Mouse (Mus musculus) cerebellum, adult 2 months (tissue): ENCODE results near the gene Creb3. TPM values are rescaled to one million over a fixed set of nuclear protein-coding genes. Genes with fewer than 3 reads are reported as not detected.

Experiments used
- DNase-seq, 2 experiments: peaks; one replicate each; pipeline ENCODE4 v3.0.0; 2021
- H3K27ac ChIP-seq: fragments of 200-500 bp; 2 replicates; pipeline ENCODE4 v1.5.1; 2012; ENCODE audit warnings: low read length, control low read depth, inconsistent platforms; ENCODE audit not compliant: insufficient read depth
- H3K27me3 ChIP-seq: fragments of 200-500 bp; 2 replicates; pipeline ENCODE4 v1.6.1; 2012; ENCODE audit warnings: inconsistent platforms, mild to moderate bottlenecking, low read length, moderate library complexity; ENCODE audit not compliant: control insufficient read depth, insufficient read depth
- H3K4me1 ChIP-seq: fragments of 200-500 bp; 2 replicates; pipeline ENCODE4 v1.6.1; 2011; ENCODE audit warnings: low read length; ENCODE audit not compliant: control insufficient read depth, insufficient read depth
- H3K4me3 ChIP-seq: fragments of 200-500 bp; replicated peaks from 2 replicates; pipeline ENCODE3; 2011; ENCODE audit warnings: mild to moderate bottlenecking, low read depth, low read length, control low read depth; ENCODE audit not compliant: insufficient read depth
- CTCF ChIP-seq: fragments of 200-500 bp; IDR thresholded peaks from 2 replicates; pipeline ENCODE4 v1.5.1; 2011; ENCODE audit warnings: low read depth, mild to moderate bottlenecking, control low read depth, low read length, moderate library complexity, borderline replicate concordance; ENCODE audit not compliant: insufficient read depth
- POLR2A ChIP-seq: fragments of 200-500 bp; IDR thresholded peaks from 2 replicates; pipeline ENCODE4 v1.6.1; 2011; ENCODE audit warnings: low read length, control low read depth, borderline replicate concordance; ENCODE audit not compliant: insufficient read depth
- WGBS: fragments of 180-500 bp; shearing (Covaris S2); methylation state at CpG from one replicate; pipeline ENCODE4 v1.1.7; 2018; 5-methylcytosine and 5-hydroxymethylcytosine counted together
- polyA plus RNA-seq: library from polyadenylated mRNA; depleted of rRNA; stranded (reverse); fragments of >200 nt; gene quantifications from 2 replicates; pipeline ENCODE4 v1.2.3, GENCODE M21; 2012

The Creb3 gene
- polyA plus RNA-seq, 1 experiment, result 71.2 TPM

DNA sequence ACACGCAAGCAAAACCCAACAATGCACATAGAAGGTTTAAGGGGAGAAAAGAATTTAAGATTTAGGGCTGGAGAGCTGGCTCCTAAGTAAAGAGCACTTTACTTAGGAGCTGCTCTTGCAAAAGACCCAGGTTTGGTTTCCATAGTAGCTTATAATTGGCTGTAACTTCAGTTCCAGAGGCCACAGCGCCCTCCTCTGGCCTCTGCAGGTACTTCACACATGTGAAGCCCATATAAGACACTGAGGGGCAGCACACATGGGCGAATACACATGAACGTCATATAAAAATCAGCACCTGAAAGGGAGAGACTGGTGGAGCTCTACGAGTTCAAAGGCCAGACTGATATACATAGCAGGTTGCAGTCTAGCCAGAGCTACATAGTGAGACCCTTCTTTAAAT, 34.3 kb upstream of the Creb3 start:
- TF ChIP-seq CTCF, result 0 out of 2 replicates have a peak, but pooled peaks have one; percentile 10
- no peak for TF ChIP-seq POLR2A
- Histone ChIP-seq H3K4me3 (no peak overlapping the region), H3K4me1 (no peaks in the 10 kb centered on the region), H3K27ac (no peak overlapping the region), H3K27me3 (peaks cover 3% of the 10 kb centered on the region; the same call in 1 of the 2 replicates)
- 73% methylated on average over 5 of the region's 5 CpGs for WGBS
- no peak for DNase-seq

- Histone ChIP-seq H3K4me1 (no peaks in the 10 kb centered on the region), H3K27ac (no peak overlapping the region), H3K4me3 (no peak overlapping the region), H3K27me3 (peaks cover 3% of the 10 kb centered on the region; the same call in 1 of the 2 replicates)
- TF ChIP-seq CTCF (no peak), POLR2A (no peak)
- no peak for DNase-seq
- WGBS, result 78% methylated on average over 9 of the region's 9 CpGs
Observed at GRCm38 (mm10) chr4:43528487-43528886, 33.6 kb upstream of the Creb3 start.

GRCm38 (mm10) chr4:43530081-43530501, 32.0 kb upstream of the Creb3 start:
- Histone ChIP-seq H3K4me3 (no peak overlapping the region), H3K27me3 (no peaks in the 10 kb centered on the region), H3K4me1 (no peaks in the 10 kb centered on the region), H3K27ac (no peak overlapping the region)
- TF ChIP-seq POLR2A (no peak), CTCF (no peak)
- 68% methylated on average over 8 of the region's 8 CpGs for WGBS
- DNase-seq, result no peak

DNA sequence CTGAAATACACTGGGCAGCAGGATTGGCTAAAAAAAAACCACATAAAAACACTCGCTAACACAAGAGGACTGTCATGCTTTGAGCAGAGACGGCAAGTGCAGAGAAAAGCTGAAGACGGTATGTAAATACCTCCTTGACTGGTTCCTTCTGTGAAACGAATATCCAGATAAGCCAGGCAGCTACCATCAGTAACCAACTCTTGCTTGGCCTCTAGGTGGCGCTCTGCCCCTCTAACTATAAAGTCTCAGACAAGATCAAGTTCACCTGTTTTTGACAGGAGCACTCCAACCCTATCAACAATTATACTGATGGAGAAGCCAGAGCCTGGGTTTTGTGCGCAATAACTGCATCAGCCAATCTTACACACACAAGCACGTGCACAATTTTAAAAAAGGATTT, 31.6 kb upstream of the Creb3 start:
- H3K27me3 ChIP-seq, result no peaks in the 10 kb centered on the region
- H3K4me1 ChIP-seq, result no peaks in the 10 kb centered on the region
- peak; percentile 68 to 76 for DNase-seq
- peak; percentile 75 for TF ChIP-seq CTCF
- no peak for TF ChIP-seq POLR2A
- no peak overlapping the region for H3K27ac ChIP-seq
- no peak overlapping the region for H3K4me3 ChIP-seq
- WGBS, result 28% methylated on average over 7 of the region's 7 CpGs

DNA sequence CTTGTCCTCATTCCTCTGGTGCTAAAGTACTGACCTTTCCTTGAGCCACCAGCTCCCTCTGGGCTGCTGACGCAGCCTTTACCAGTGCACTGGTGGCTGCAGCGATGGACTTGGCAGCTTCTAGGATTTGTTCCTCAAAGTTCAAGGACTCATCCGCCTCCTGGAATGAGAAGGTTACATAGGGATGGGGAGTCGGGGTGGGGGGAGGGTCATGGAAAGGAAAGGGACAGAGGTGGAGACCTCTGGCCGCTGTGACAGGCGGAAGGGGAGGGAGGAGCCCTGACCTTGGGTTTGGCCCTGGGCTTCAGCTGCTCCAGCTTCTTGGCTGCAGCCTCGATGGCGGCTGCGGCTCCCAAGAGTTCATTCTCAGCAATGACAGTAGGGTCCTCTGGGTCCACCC, 28.9 kb upstream of the Creb3 start:
- WGBS, result 89% methylated on average over 9 of the region's 9 CpGs
- no peak overlapping the region for H3K4me3 ChIP-seq
- DNase-seq, result no peak
- no peak for TF ChIP-seq CTCF
- no peak for TF ChIP-seq POLR2A
- no peaks in the 10 kb centered on the region for H3K27me3 ChIP-seq
- H3K27ac ChIP-seq, result no peak overlapping the region
- H3K4me1 ChIP-seq, result no peaks in the 10 kb centered on the region

- DNase-seq, result no peak
- Histone ChIP-seq H3K4me1 (no peaks in the 10 kb centered on the region), H3K27ac (no peak overlapping the region), H3K4me3 (no peak overlapping the region), H3K27me3 (no peaks in the 10 kb centered on the region)
- TF ChIP-seq POLR2A, result no peak
- WGBS, result 97% methylated on average over 8 of the region's 8 CpGs
Observed at GRCm38 (mm10) chr4:43535628-43536027, 26.5 kb upstream of the Creb3 start.

- Histone ChIP-seq H3K4me3 (no peak overlapping the region), H3K27ac (no peak overlapping the region), H3K27me3 (no peaks in the 10 kb centered on the region), H3K4me1 (no peaks in the 10 kb centered on the region)
- TF ChIP-seq CTCF (no peak), POLR2A (no peak)
- DNase-seq, result no peak
- 80% methylated on average over 9 of the region's 9 CpGs for WGBS
Observed at GRCm38 (mm10) chr4:43536031-43536430, 26.1 kb upstream of the Creb3 start.

- Histone ChIP-seq H3K4me3 (no peak overlapping the region), H3K4me1 (no peaks in the 10 kb centered on the region), H3K27ac (no peak overlapping the region), H3K27me3 (no peaks in the 10 kb centered on the region)
- 88% methylated on average over 3 of the region's 3 CpGs for WGBS
- TF ChIP-seq POLR2A, result no peak
- no peak for TF ChIP-seq CTCF
- no peak for DNase-seq
Observed at GRCm38 (mm10) chr4:43542044-43542443, 20.1 kb upstream of the Creb3 start.

- Histone ChIP-seq H3K27ac (no peak overlapping the region), H3K4me3 (no peak overlapping the region), H3K4me1 (no peaks in the 10 kb centered on the region), H3K27me3 (no peaks in the 10 kb centered on the region)
- no peak for TF ChIP-seq CTCF
- no peak for TF ChIP-seq POLR2A
- WGBS, result 59% methylated on average over 12 of the region's 12 CpGs
- DNase-seq, result no peak
Observed at GRCm38 (mm10) chr4:43546375-43547047, 15.6 kb upstream of the Creb3 start.
